Mouse (Mus musculus) embryonic facial prominence, embryonic 13.5 days (tissue): ENCODE results near the gene Kif24. TPM values are rescaled to one million over a fixed set of nuclear protein-coding genes. Genes with fewer than 3 reads are reported as not detected.
"Not testable (repeated sequence)": the region's sequence is repeated elsewhere in the genome, so short reads cannot be mapped to it uniquely, and the experiment has no call there.

ENCODE experiments used
- ATAC-seq: fragments of 200-750 bp; cut with Nextera tagmentation; 2 replicates; pipeline ENCODE4 v1.8.0; 2017; ENCODE audit warnings: low read depth; ENCODE audit not compliant: insufficient number of reproducible peaks, insufficient read depth, low FRiP score, low TSS enrichment
- H3K27ac ChIP-seq: fragments of 300-500 bp; sonication (generic); 2 replicates; pipeline ENCODE4 v1.5.1; 2015; ENCODE audit warnings: moderate library complexity, mild to moderate bottlenecking, inconsistent platforms
- H3K27me3 ChIP-seq: fragments of 300-500 bp; sonication (generic); 2 replicates; pipeline ENCODE4 v1.6.1; 2015; ENCODE audit warnings: mild to moderate bottlenecking, inconsistent platforms
- H3K36me3 ChIP-seq: fragments of 300-500 bp; sonication (generic); 2 replicates; pipeline ENCODE4 v1.6.1; 2015; ENCODE audit warnings: mild to moderate bottlenecking, inconsistent platforms
- H3K4me1 ChIP-seq: fragments of 300-500 bp; sonication (generic); 2 replicates; pipeline ENCODE4 v1.6.1; 2015; ENCODE audit warnings: inconsistent platforms
- H3K4me2 ChIP-seq: fragments of 300-500 bp; sonication (generic); 2 replicates; pipeline ENCODE4 v1.6.1; 2015; ENCODE audit warnings: moderate library complexity, mild to moderate bottlenecking, inconsistent platforms
- H3K4me3 ChIP-seq: fragments of 300-500 bp; sonication (generic); 2 replicates; pipeline ENCODE4 v1.5.1; 2015; ENCODE audit warnings: mild to moderate bottlenecking, inconsistent platforms
- H3K9ac ChIP-seq: fragments of 300-500 bp; sonication (generic); 2 replicates; pipeline ENCODE4 v1.6.1; 2015; ENCODE audit warnings: mild to moderate bottlenecking, inconsistent platforms
- H3K9me3 ChIP-seq: fragments of 300-500 bp; sonication (generic); 2 replicates; pipeline ENCODE4 v1.6.1; 2016; ENCODE audit warnings: inconsistent platforms
- WGBS: fragments of 180-500 bp; shearing (Covaris S2); methylation state at CpG from one replicate; pipeline ENCODE4 v1.1.7; 2015; ENCODE audit warnings: mixed read lengths; 5-methylcytosine and 5-hydroxymethylcytosine counted together
- polyA plus RNA-seq: library from polyadenylated mRNA; unstranded; fragments of >200 nt; fragmentation: Nextera tagmentation; extraction: Ambion mirVana; gene quantifications from 2 replicates; pipeline ENCODE4 v1.2.1, GENCODE M21; 2015

The Kif24 gene
- polyA plus RNA-seq, 1 experiment from 2014 or later: 7.6 TPM

- Histone ChIP-seq H3K4me2 (peak overlapping the region; percentile 61), H3K9ac (peak overlapping the region; percentile 83), H3K4me1 (peaks cover 33% of the 10 kb centered on the region), H3K4me3 (peak overlapping the region; percentile 70), H3K27ac (peak overlapping the region; percentile 48; the same call in 1 of the 2 replicates), H3K27me3 (no peaks in the 10 kb centered on the region), H3K9me3 (no peaks in the 10 kb centered on the region), H3K36me3 (no peaks in the 10 kb centered on the region)
- ATAC-seq: no peak
- WGBS: 4% methylated on average over 17 of the region's 17 CpGs
Observed at GRCm38 (mm10) chr4:41465287-41465665, 589 bp upstream of the Kif24 start.

- not testable (repeated sequence) for H3K27ac ChIP-seq, H3K9me3 ChIP-seq, H3K36me3 ChIP-seq, ATAC-seq, H3K27me3 ChIP-seq, H3K9ac ChIP-seq
- H3K4me1 ChIP-seq: peaks cover 15% of the 10 kb centered on the region
- H3K4me3 ChIP-seq: peak overlapping the region; percentile 70
- WGBS: 58% methylated on average over 3 of the region's 3 CpGs
- H3K4me2 ChIP-seq: peak overlapping the region; percentile 61
Observed at GRCm38 (mm10) chr4:41463051-41463738, 1.5 kb downstream of the Kif24 start.

DNA sequence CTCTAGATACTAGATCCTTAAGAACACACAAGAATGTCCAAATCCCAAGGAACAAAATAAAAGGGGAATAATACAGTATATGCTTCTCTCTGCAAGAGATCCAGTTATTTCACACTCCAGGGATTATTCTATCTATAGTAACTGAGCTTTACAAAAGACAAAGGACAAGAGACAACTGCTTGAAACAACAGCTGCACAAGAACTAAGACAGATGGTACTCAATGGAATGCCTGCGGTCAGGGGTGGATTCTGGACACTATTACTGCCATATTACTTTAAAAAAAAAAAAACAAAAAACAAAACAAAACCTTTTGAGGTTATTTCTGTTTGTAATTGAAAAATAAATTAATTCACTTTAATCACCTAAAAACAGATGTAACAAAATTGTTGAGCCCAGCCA is 4.0 kb downstream of the Kif24 start:
- no peaks in the 10 kb centered on the region for H3K27me3 ChIP-seq
- no peak overlapping the region for H3K9ac ChIP-seq
- no peak overlapping the region for H3K27ac ChIP-seq
- peaks cover 15% of the 10 kb centered on the region for H3K4me1 ChIP-seq
- ATAC-seq: no peak
- 97% methylated on average over 1 of the region's 1 CpGs for WGBS
- H3K4me3 ChIP-seq: no peak overlapping the region
- H3K4me2 ChIP-seq: no peak overlapping the region
- no peaks in the 10 kb centered on the region for H3K36me3 ChIP-seq
- no peaks in the 10 kb centered on the region for H3K9me3 ChIP-seq

DNA sequence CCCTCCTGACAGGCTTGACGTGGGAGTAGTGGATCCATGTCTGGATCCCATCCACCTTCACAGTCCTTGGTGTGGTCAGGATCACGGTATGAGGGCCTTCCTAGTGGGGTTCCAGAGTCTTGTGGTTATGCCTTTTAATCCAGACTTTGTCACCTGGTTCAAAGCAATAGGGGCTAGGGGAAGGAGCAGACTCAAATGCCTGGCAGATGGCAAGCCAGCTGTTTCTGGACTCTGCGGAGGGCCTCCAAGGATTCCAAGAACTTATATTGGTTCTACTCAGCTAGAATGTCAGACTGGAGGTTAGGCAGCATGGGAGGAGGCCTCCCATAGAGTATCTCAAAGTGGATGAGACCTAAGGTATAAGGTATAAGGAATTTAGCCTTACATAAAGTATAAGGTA is 17.1 kb downstream of the Kif24 start:
- Histone ChIP-seq H3K27ac (no peak overlapping the region), H3K36me3 (peaks cover 23% of the 10 kb centered on the region), H3K9ac (no peak overlapping the region), H3K4me3 (no peak overlapping the region), H3K9me3 (no peaks in the 10 kb centered on the region), H3K27me3 (no peaks in the 10 kb centered on the region), H3K4me2 (no peak overlapping the region), H3K4me1 (0 out of 2 replicates have a peak, but pooled peaks cover 4% of the 10 kb centered on the region)
- ATAC-seq: no peak
- 92% methylated on average over 3 of the region's 3 CpGs for WGBS

- Histone ChIP-seq H3K4me3 (no peak overlapping the region), H3K36me3 (peaks cover 10% of the 10 kb centered on the region; the same call in 1 of the 2 replicates), H3K9ac (no peak overlapping the region), H3K27me3 (no peaks in the 10 kb centered on the region), H3K27ac (no peak overlapping the region), H3K4me1 (0 out of 2 replicates have a peak, but pooled peaks cover 4% of the 10 kb centered on the region), H3K9me3 (no peaks in the 10 kb centered on the region), H3K4me2 (no peak overlapping the region)
- WGBS: 59% methylated on average over 4 of the region's 4 CpGs
- ATAC-seq: no peak
Observed at GRCm38 (mm10) chr4:41442790-41443302, 21.8 kb downstream of the Kif24 start.

- no peak for ATAC-seq
- WGBS: 80% methylated on average over 5 of the region's 5 CpGs
- H3K27ac ChIP-seq: no peak overlapping the region
- H3K9ac ChIP-seq: no peak overlapping the region
- no peaks in the 10 kb centered on the region for H3K27me3 ChIP-seq
- no peaks in the 10 kb centered on the region for H3K36me3 ChIP-seq
- 0 out of 2 replicates have a peak, but pooled peaks cover 4% of the 10 kb centered on the region for H3K4me1 ChIP-seq
- no peak overlapping the region for H3K4me3 ChIP-seq
- no peak overlapping the region for H3K4me2 ChIP-seq
- no peaks in the 10 kb centered on the region for H3K9me3 ChIP-seq
Observed at GRCm38 (mm10) chr4:41438931-41439330, 25.8 kb downstream of the Kif24 start.

DNA sequence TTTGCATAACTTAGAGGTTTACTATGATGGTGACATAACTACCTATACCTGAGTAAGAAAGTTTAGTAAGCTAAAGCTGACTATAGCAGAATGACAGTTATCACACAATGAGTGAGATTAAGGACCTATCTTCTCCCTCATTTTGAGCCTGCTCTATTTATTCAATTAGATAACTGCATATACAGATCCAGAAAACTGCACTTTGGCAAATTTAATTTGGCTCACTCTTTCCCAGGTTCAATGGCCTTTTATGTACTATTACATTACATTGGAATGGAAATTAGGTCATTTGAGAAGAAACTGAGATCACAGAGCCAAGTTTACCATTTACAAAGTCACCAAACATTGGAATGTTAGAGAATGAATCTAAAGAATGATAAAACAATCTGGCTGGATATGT is 47.7 kb downstream of the Kif24 start:
- H3K27ac ChIP-seq: no peak overlapping the region

GRCm38 (mm10) chr4:41409341-41409740 is 55.3 kb downstream of the Kif24 start:
- WGBS: 97% methylated on average over 1 of the region's 1 CpGs
- no peak for ATAC-seq

More for the DNA sequence above, 47.7 kb downstream of the Kif24 start:
- Histone ChIP-seq H3K36me3 (peaks cover 5% of the 10 kb centered on the region; the same call in 1 of the 2 replicates), H3K9ac (no peak overlapping the region), H3K4me1 (no peaks in the 10 kb centered on the region), H3K27me3 (no peaks in the 10 kb centered on the region), H3K4me2 (no peak overlapping the region), H3K9me3 (no peaks in the 10 kb centered on the region), H3K4me3 (no peak overlapping the region)
- no peak for ATAC-seq

DNA sequence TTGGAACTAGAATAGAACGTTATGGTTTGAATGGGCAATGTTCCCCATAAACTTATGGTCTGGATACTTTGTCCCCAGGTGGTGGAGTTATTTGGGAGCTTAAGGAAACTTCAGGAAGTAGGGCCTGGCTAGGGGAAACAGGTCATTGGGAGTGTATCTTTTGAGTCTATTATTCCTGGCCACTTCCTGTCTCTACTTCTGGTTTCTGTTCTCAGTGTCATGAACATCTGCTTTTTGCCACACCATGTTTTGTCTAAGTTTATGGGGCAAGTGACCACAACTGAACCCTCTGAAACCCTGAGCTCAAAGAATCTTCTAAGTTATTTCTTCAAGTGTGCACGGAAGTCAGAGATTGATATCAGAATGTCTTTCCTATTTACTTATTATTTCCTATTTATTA is 57.3 kb downstream of the Kif24 start:
- ATAC-seq: no peak
- Histone ChIP-seq H3K27me3 (no peaks in the 10 kb centered on the region), H3K27ac (no peak overlapping the region), H3K4me1 (no peaks in the 10 kb centered on the region), H3K9ac (no peak overlapping the region), H3K4me3 (no peak overlapping the region), H3K4me2 (no peak overlapping the region), H3K36me3 (peaks cover 30% of the 10 kb centered on the region), H3K9me3 (no peaks in the 10 kb centered on the region)
- WGBS: 95% methylated on average over 2 of the region's 2 CpGs

More at GRCm38 (mm10) chr4:41409341-41409740, 55.3 kb downstream of the Kif24 start:
- Histone ChIP-seq H3K9me3 (no peaks in the 10 kb centered on the region), H3K4me3 (no peak overlapping the region), H3K36me3 (peaks cover 21% of the 10 kb centered on the region; the same call in 1 of the 2 replicates), H3K4me1 (no peaks in the 10 kb centered on the region), H3K9ac (no peak overlapping the region), H3K27ac (no peak overlapping the region), H3K27me3 (no peaks in the 10 kb centered on the region), H3K4me2 (no peak overlapping the region)

DNA sequence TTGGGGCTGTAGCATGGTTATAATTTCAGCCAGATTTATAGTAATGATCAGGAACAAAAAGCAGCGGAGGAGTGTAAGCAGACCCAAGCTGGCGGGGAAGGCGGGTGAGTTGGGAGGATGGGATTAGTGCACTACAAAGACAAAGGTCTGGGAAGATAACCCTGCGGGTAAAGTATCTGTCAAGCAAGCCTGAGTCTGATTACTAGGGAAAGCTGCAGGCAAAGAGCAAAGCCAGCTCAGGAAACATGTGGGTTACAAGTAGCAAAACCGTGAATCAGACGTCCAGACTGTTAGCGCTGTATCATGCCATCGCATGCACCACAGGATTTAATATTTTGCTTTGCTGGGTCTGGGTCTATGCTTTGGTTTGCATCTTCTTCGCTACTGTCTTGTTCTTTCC is 58.1 kb downstream of the Kif24 start:
- H3K4me2 ChIP-seq: no peak overlapping the region
- no peak overlapping the region for H3K27ac ChIP-seq
- no peaks in the 10 kb centered on the region for H3K9me3 ChIP-seq
- H3K4me3 ChIP-seq: no peak overlapping the region
- H3K4me1 ChIP-seq: no peaks in the 10 kb centered on the region
- WGBS: 77% methylated on average over 9 of the region's 9 CpGs
- ATAC-seq: no peak
- H3K36me3 ChIP-seq: peaks cover 30% of the 10 kb centered on the region
- H3K27me3 ChIP-seq: no peaks in the 10 kb centered on the region
- no peak overlapping the region for H3K9ac ChIP-seq

DNA sequence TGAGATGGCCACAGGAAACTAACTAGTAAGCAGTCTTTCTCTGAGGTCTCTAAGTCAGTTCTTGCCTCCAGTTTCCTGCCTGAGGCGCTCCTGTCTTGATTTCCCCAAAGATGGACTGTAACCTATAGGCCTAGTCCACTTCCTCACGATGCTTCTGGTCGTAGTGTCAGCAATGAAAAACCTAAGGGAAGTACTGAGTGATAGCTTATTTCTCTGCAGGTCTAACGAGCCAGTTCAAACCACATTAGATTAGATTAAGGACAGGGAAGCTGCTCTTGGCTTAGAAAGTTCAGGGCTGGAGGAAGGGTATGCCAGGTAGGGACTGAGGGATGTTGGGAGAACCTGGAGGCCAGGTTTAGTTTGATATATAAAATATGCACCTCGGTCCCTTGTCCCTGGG is 63.1 kb downstream of the Kif24 start:
- WGBS: 92% methylated on average over 5 of the region's 5 CpGs
- Histone ChIP-seq H3K9me3 (no peaks in the 10 kb centered on the region), H3K4me1 (no peaks in the 10 kb centered on the region), H3K4me2 (no peak overlapping the region), H3K36me3 (peaks cover 52% of the 10 kb centered on the region), H3K27me3 (no peaks in the 10 kb centered on the region), H3K4me3 (no peak overlapping the region), H3K27ac (no peak overlapping the region), H3K9ac (no peak overlapping the region)
- no peak for ATAC-seq

DNA sequence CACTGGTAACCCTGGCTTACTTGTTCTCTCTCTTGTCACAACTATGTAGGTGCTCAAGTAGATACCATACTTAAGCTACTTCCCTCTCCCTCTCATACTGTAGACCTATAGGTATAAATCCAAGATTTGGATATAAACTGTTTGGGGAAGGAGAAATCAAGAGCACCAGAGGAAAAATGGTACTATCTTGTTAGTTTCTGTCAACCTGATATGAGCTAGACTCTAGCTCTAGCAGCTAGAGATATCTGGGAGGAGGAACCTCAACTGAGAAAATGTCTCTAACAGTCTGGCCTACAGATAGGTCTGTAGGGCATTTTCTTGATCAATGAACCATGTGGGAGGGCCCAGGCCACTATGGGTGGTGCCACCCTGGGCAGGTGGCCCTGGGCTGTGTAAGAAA is 63.5 kb downstream of the Kif24 start:
- no peaks in the 10 kb centered on the region for H3K4me1 ChIP-seq
- no peak for ATAC-seq
- H3K36me3 ChIP-seq: peaks cover 51% of the 10 kb centered on the region

More for the DNA sequence above, 63.5 kb downstream of the Kif24 start:
- Histone ChIP-seq H3K9ac (no peak overlapping the region), H3K27ac (no peak overlapping the region), H3K4me3 (no peak overlapping the region), H3K27me3 (no peaks in the 10 kb centered on the region), H3K4me2 (no peak overlapping the region), H3K9me3 (no peaks in the 10 kb centered on the region)
